Mouse (Mus musculus) heart, embryonic 16.5 days (tissue): ENCODE data around the gene Fam171b. TPM values are rescaled to one million over a fixed set of nuclear protein-coding genes. Genes with fewer than 3 reads are reported as not detected.
A peak's percentile ranks its signal among the peaks of the same experiment; 100 is the strongest.

Experiments
- ATAC-seq: fragments of 200-750 bp; cut with Nextera tagmentation; replicated peaks from 2 replicates; pipeline ENCODE4 v1.8.0; 2017; ENCODE audit warnings: moderate number of reproducible peaks; ENCODE audit not compliant: insufficient read depth, low FRiP score; ENCODE audit errors: extremely low read depth
- H3K27ac ChIP-seq: fragments of 300-500 bp; sonication (generic); 2 replicates; pipeline ENCODE4 v1.5.1; 2014; ENCODE audit warnings: mild to moderate bottlenecking, low read length, control low read depth, moderate library complexity
- H3K27me3 ChIP-seq: fragments of 300-500 bp; sonication (generic); 2 replicates; pipeline ENCODE4 v1.6.1; 2014; ENCODE audit warnings: low read length, mixed read lengths; ENCODE audit not compliant: control insufficient read depth, insufficient read depth
- H3K36me3 ChIP-seq: fragments of 300-500 bp; sonication (generic); 2 replicates; pipeline ENCODE4 v1.6.1; 2014; ENCODE audit not compliant: control insufficient read depth, insufficient read depth
- H3K4me1 ChIP-seq: fragments of 300-500 bp; sonication (generic); 2 replicates; pipeline ENCODE4 v1.6.1; 2014; ENCODE audit warnings: low read length, mixed read lengths; ENCODE audit not compliant: control insufficient read depth, insufficient read depth
- H3K4me2 ChIP-seq: fragments of 300-500 bp; sonication (generic); 2 replicates; pipeline ENCODE4 v1.6.1; 2014; ENCODE audit warnings: low read depth, mild to moderate bottlenecking, control low read depth, low read length
- H3K4me3 ChIP-seq: fragments of 300-500 bp; sonication (generic); 2 replicates; pipeline ENCODE4 v1.5.1; 2014; ENCODE audit warnings: mild to moderate bottlenecking, control low read depth, low read length
- H3K9ac ChIP-seq: fragments of 300-500 bp; sonication (generic); 2 replicates; pipeline ENCODE4 v1.6.1; 2014; ENCODE audit warnings: low read length, control low read depth
- H3K9me3 ChIP-seq: fragments of 300-500 bp; sonication (generic); replicated peaks from 2 replicates; pipeline ENCODE4 v1.6.1; 2016; ENCODE audit warnings: low read length; ENCODE audit not compliant: control insufficient read depth
- WGBS: fragments of 180-500 bp; shearing (Covaris S2); extraction: QIAGEN DNeasy Blood & Tissue Kit; methylation state at CpG from one replicate; pipeline ENCODE4 v1.1.7; 2014; 5-methylcytosine and 5-hydroxymethylcytosine counted together
- polyA plus RNA-seq: library from polyadenylated mRNA; unstranded; fragments of >200 nt; fragmentation: Nextera tagmentation; extraction: Ambion mirVana; gene quantifications from 2 replicates; pipeline ENCODE4 v1.2.1, GENCODE M21; 2015

Fam171b gene
- polyA plus RNA-seq, 1 experiment from 2014 or later: 1.8 TPM

GRCm38 (mm10) chr2:83797902-83798497 is 14.4 kb upstream of the Fam171b start:
- H3K4me1 ChIP-seq: no peaks in the 10 kb centered on the region
- no peaks in the 10 kb centered on the region for H3K9me3 ChIP-seq
- peaks cover 44% of the 10 kb centered on the region for H3K36me3 ChIP-seq
- no peaks in the 10 kb centered on the region for H3K27me3 ChIP-seq
- no peak overlapping the region for H3K27ac ChIP-seq
- no peak overlapping the region for H3K9ac ChIP-seq
- no peak overlapping the region for H3K4me2 ChIP-seq
- no peak overlapping the region for H3K4me3 ChIP-seq
- WGBS: 74% methylated on average over 9 of the region's 9 CpGs
- ATAC-seq: no peak

- Histone ChIP-seq H3K4me3 (peak overlapping the region; percentile 63), H3K36me3 (no peaks in the 10 kb centered on the region), H3K4me2 (peak overlapping the region; percentile 91), H3K9ac (no peak overlapping the region), H3K9me3 (no peaks in the 10 kb centered on the region), H3K27me3 (peaks cover 25% of the 10 kb centered on the region), H3K27ac (no peak overlapping the region), H3K4me1 (peaks cover 3% of the 10 kb centered on the region; the same call in 1 of the 2 replicates)
- WGBS: 16% methylated on average over 10 of the region's 10 CpGs
- no peak for ATAC-seq
These were observed 947 bp downstream of the Fam171b start for GRCm38 (mm10) chr2:83813273-83813892.

GRCm38 (mm10) chr2:83814009-83814408 is 1.6 kb downstream of the Fam171b start:
- 51% methylated on average over 6 of the region's 6 CpGs for WGBS
- Histone ChIP-seq H3K4me1 (peaks cover 3% of the 10 kb centered on the region; the same call in 1 of the 2 replicates), H3K9me3 (no peaks in the 10 kb centered on the region), H3K4me3 (no peak overlapping the region), H3K27ac (no peak overlapping the region), H3K4me2 (no peak overlapping the region), H3K36me3 (no peaks in the 10 kb centered on the region), H3K27me3 (peaks cover 25% of the 10 kb centered on the region), H3K9ac (no peak overlapping the region)
- no peak for ATAC-seq

DNA sequence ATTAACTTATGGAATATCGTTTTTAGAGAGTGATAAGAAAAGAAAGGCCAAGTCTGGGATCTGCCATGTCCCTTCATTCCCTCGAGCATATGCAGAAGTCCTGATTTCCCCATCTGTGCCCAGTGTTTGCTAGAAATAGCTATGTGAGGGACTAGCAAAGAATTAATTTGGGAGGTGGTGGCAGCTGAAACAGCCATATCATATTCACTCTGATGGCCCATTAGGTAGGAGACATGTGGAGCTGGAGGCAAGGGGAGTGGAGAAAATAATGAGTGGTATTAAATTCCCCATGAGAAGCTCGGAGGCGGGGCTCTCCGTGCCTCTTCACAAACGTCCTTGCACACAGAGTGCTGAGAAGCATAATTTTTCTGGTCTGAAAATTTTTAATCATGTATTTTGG is 3.7 kb downstream of the Fam171b start:
- Histone ChIP-seq H3K4me2 (no peak overlapping the region), H3K27me3 (peaks cover 13% of the 10 kb centered on the region; the same call in 1 of the 2 replicates), H3K4me1 (peaks cover 3% of the 10 kb centered on the region; the same call in 1 of the 2 replicates), H3K36me3 (no peaks in the 10 kb centered on the region), H3K4me3 (no peak overlapping the region), H3K27ac (no peak overlapping the region), H3K9ac (no peak overlapping the region), H3K9me3 (no peaks in the 10 kb centered on the region)
- 70% methylated on average over 6 of the region's 6 CpGs for WGBS
- ATAC-seq: no peak

DNA sequence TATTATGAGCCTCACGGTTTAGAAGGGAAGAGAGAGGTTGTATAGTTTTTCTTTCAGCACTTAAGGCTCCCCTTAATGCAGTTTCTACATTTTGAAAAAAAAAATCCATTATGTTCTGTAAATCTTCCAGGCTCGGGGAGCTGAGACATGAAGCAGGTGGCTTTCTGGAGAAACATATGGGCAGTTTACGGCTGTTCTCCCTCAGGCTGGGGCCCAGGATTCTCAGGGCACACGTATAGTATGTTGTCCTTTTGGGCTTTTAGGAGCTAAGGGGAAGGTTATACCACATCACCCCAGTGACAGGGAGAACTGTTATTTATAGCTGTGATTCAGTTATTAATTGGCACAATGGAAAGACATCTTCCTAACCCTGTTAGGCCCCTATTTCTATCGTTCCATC is 12.7 kb downstream of the Fam171b start:
- no peaks in the 10 kb centered on the region for H3K27me3 ChIP-seq
- no peak overlapping the region for H3K9ac ChIP-seq
- WGBS: 70% methylated on average over 5 of the region's 5 CpGs
- H3K9me3 ChIP-seq: no peaks in the 10 kb centered on the region
- no peaks in the 10 kb centered on the region for H3K4me1 ChIP-seq
- H3K36me3 ChIP-seq: no peaks in the 10 kb centered on the region
- no peak overlapping the region for H3K4me2 ChIP-seq
- no peak for ATAC-seq
- H3K4me3 ChIP-seq: no peak overlapping the region
- no peak overlapping the region for H3K27ac ChIP-seq

- H3K9ac ChIP-seq: no peak overlapping the region
- ATAC-seq: no peak
- no peaks in the 10 kb centered on the region for H3K36me3 ChIP-seq
- no peaks in the 10 kb centered on the region for H3K27me3 ChIP-seq
- WGBS: 72% methylated on average over 3 of the region's 3 CpGs
- no peak overlapping the region for H3K27ac ChIP-seq
- H3K9me3 ChIP-seq: no peaks in the 10 kb centered on the region
- no peak overlapping the region for H3K4me3 ChIP-seq
- no peak overlapping the region for H3K4me2 ChIP-seq
- H3K4me1 ChIP-seq: no peaks in the 10 kb centered on the region
These were observed 16.6 kb downstream of the Fam171b start for GRCm38 (mm10) chr2:83828895-83829539.

GRCm38 (mm10) chr2:83832903-83833302 is 20.5 kb downstream of the Fam171b start:
- H3K27ac ChIP-seq: no peak overlapping the region
- H3K36me3 ChIP-seq: no peaks in the 10 kb centered on the region
- no peak overlapping the region for H3K9ac ChIP-seq
- no peaks in the 10 kb centered on the region for H3K4me1 ChIP-seq
- no peaks in the 10 kb centered on the region for H3K27me3 ChIP-seq
- H3K4me3 ChIP-seq: no peak overlapping the region
- 72% methylated on average over 4 of the region's 4 CpGs for WGBS
- no peak for ATAC-seq
- no peak overlapping the region for H3K4me2 ChIP-seq
- no peaks in the 10 kb centered on the region for H3K9me3 ChIP-seq

DNA sequence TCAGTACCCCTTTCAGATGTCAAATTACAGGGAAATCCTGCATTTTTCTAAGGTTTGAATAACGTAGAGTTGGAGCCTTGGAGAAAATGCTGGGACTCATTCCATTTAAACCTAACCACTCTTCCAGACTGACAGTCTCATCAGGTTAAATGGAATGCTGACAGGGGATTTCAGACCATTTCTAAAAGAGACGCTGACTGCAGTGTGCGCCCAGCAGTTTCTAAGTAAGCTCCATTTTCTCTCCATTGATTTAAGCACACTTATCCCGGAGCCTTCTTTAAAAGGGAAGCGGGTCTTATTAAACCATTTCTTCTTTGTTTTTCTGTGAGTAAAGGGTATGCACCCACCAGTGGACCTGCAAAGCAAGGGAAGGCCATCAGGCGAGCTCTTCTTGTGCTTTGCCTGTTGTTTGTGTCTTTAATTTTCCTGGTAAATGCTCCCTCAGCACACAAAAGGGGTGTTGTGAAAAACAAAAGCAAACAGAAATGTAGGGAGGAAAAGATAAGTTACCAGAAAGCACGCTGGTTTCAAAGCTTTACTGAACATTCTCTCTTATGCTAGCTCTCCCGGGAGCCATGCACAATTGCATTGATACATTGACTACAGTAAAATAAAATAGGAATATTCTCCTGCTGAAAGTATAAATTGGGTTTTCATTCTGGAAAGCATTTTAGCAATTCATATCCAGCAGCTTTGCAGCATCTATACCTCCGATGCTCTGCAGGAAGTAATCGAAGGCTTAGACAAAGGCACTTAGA is 23.1 kb downstream of the Fam171b start:
- no peak overlapping the region for H3K27ac ChIP-seq
- H3K9ac ChIP-seq: no peak overlapping the region
- H3K4me3 ChIP-seq: no peak overlapping the region
- H3K36me3 ChIP-seq: no peaks in the 10 kb centered on the region
- H3K27me3 ChIP-seq: no peaks in the 10 kb centered on the region
- no peaks in the 10 kb centered on the region for H3K4me1 ChIP-seq
- 71% methylated on average over 10 of the region's 10 CpGs for WGBS
- no peak for ATAC-seq
- 0 out of 2 replicates have a peak, but pooled peaks cover 3% of the 10 kb centered on the region for H3K9me3 ChIP-seq
- H3K4me2 ChIP-seq: no peak overlapping the region

GRCm38 (mm10) chr2:83848495-83848894 is 36.1 kb downstream of the Fam171b start:
- Histone ChIP-seq H3K9ac (no peak overlapping the region), H3K4me3 (no peak overlapping the region), H3K9me3 (no peaks in the 10 kb centered on the region), H3K4me1 (no peaks in the 10 kb centered on the region), H3K27me3 (no peaks in the 10 kb centered on the region), H3K36me3 (no peaks in the 10 kb centered on the region), H3K27ac (no peak overlapping the region), H3K4me2 (no peak overlapping the region)
- 70% methylated on average over 3 of the region's 3 CpGs for WGBS
- ATAC-seq: no peak
